Mouse (Mus musculus) lung, embryonic 15.5 days (tissue): ENCODE measurements at regions not wholly inside any gene's neighbourhood (a gene's known extent, or its start where the extent isn't known, plus 50 kb on each side); places are given as distances from the start of the nearest gene placed in this dataset.
A peak's percentile ranks its signal among the peaks of the same experiment; 100 is the strongest.

ENCODE experiments used
- ATAC-seq: fragments of 200-750 bp; cut with Nextera tagmentation; 2 replicates; pipeline ENCODE4 v1.8.0; 2017; ENCODE audit warnings: moderate number of reproducible peaks, borderline replicate concordance; ENCODE audit not compliant: low FRiP score, low TSS enrichment; ENCODE audit errors: extremely low read depth
- H3K27ac ChIP-seq: fragments of 300-500 bp; sonication (generic); 2 replicates; pipeline ENCODE4 v1.5.1; 2015; ENCODE audit warnings: moderate library complexity, mild to moderate bottlenecking, inconsistent platforms
- H3K27me3 ChIP-seq: fragments of 300-500 bp; sonication (generic); 2 replicates; pipeline ENCODE4 v1.6.1; 2015; ENCODE audit warnings: inconsistent platforms
- H3K36me3 ChIP-seq: fragments of 300-500 bp; sonication (generic); 2 replicates; pipeline ENCODE4 v1.6.1; 2015; ENCODE audit warnings: inconsistent platforms
- H3K4me1 ChIP-seq: fragments of 300-500 bp; sonication (generic); 2 replicates; pipeline ENCODE4 v1.6.1; 2015; ENCODE audit warnings: inconsistent platforms
- H3K4me2 ChIP-seq: fragments of 300-500 bp; sonication (generic); 2 replicates; pipeline ENCODE4 v1.6.1; 2015; ENCODE audit warnings: inconsistent platforms, mild to moderate bottlenecking, moderate library complexity
- H3K4me3 ChIP-seq: fragments of 300-500 bp; sonication (generic); 2 replicates; pipeline ENCODE4 v1.5.1; 2015; ENCODE audit warnings: mild to moderate bottlenecking, inconsistent platforms
- H3K9ac ChIP-seq: fragments of 300-500 bp; sonication (generic); 2 replicates; pipeline ENCODE4 v1.6.1; 2015; ENCODE audit warnings: inconsistent platforms
- H3K9me3 ChIP-seq: fragments of 300-500 bp; sonication (generic); 2 replicates; pipeline ENCODE4 v1.6.1; 2016; ENCODE audit warnings: inconsistent platforms
- WGBS: fragments of 180-500 bp; shearing (Covaris S2); methylation state at CpG from one replicate; pipeline ENCODE4 v1.1.7; 2015; 5-methylcytosine and 5-hydroxymethylcytosine counted together

- Histone ChIP-seq H3K27me3 (peaks cover 2% of the 10 kb centered on the region; the same call in 1 of the 2 replicates), H3K4me2 (no peak overlapping the region), H3K27ac (no peak overlapping the region), H3K9me3 (no peaks in the 10 kb centered on the region), H3K4me1 (peaks cover 4% of the 10 kb centered on the region; the same call in 1 of the 2 replicates), H3K36me3 (no peaks in the 10 kb centered on the region), H3K4me3 (no peak overlapping the region), H3K9ac (no peak overlapping the region)
- ATAC-seq: no peak
- WGBS: 69% methylated on average over 6 of the region's 6 CpGs
Measured at GRCm38 (mm10) chr1:57201274-57201673, 176.1 kb upstream of the 1700066M21Rik start.

- no peak overlapping the region for H3K27ac ChIP-seq
- peaks cover 6% of the 10 kb centered on the region; the same call in 1 of the 2 replicates for H3K27me3 ChIP-seq
- no peak overlapping the region for H3K4me3 ChIP-seq
- no peak overlapping the region for H3K9ac ChIP-seq
- no peaks in the 10 kb centered on the region for H3K9me3 ChIP-seq
- ATAC-seq: no peak
- H3K4me1 ChIP-seq: peaks cover 4% of the 10 kb centered on the region; the same call in 1 of the 2 replicates
- 47% methylated on average over 3 of the region's 3 CpGs for WGBS
- H3K4me2 ChIP-seq: no peak overlapping the region
- H3K36me3 ChIP-seq: no peaks in the 10 kb centered on the region
Measured at GRCm38 (mm10) chr1:57204331-57204730, 173.1 kb upstream of the 1700066M21Rik start.

GRCm38 (mm10) chr1:57205198-57205987, 172.0 kb upstream of the 1700066M21Rik start:
- Histone ChIP-seq H3K9me3 (no peaks in the 10 kb centered on the region), H3K4me3 (no peak overlapping the region), H3K27ac (no peak overlapping the region), H3K4me2 (peak overlapping the region; percentile 38), H3K36me3 (no peaks in the 10 kb centered on the region), H3K9ac (no peak overlapping the region), H3K4me1 (peaks cover 4% of the 10 kb centered on the region; the same call in 1 of the 2 replicates), H3K27me3 (peaks cover 6% of the 10 kb centered on the region; the same call in 1 of the 2 replicates)
- no peak for ATAC-seq
- 8% methylated on average over 9 of the region's 9 CpGs for WGBS

GRCm38 (mm10) chr1:57206496-57206895, 170.9 kb upstream of the 1700066M21Rik start:
- Histone ChIP-seq H3K9ac (no peak overlapping the region), H3K27ac (no peak overlapping the region), H3K9me3 (no peaks in the 10 kb centered on the region), H3K4me2 (no peak overlapping the region), H3K4me1 (peaks cover 4% of the 10 kb centered on the region; the same call in 1 of the 2 replicates), H3K27me3 (peaks cover 6% of the 10 kb centered on the region; the same call in 1 of the 2 replicates), H3K4me3 (no peak overlapping the region), H3K36me3 (no peaks in the 10 kb centered on the region)
- 56% methylated on average over 3 of the region's 3 CpGs for WGBS
- ATAC-seq: no peak

GRCm38 (mm10) chr1:57206944-57207343, 170.5 kb upstream of the 1700066M21Rik start:
- no peaks in the 10 kb centered on the region for H3K36me3 ChIP-seq
- no peak overlapping the region for H3K4me3 ChIP-seq
- H3K9ac ChIP-seq: no peak overlapping the region
- peaks cover 4% of the 10 kb centered on the region; the same call in 1 of the 2 replicates for H3K4me1 ChIP-seq
- no peak for ATAC-seq
- no peak overlapping the region for H3K4me2 ChIP-seq
- H3K27ac ChIP-seq: no peak overlapping the region
- no peaks in the 10 kb centered on the region for H3K9me3 ChIP-seq
- peaks cover 6% of the 10 kb centered on the region; the same call in 1 of the 2 replicates for H3K27me3 ChIP-seq
- WGBS: 0% methylated on average over 1 of the region's 1 CpGs

- H3K27ac ChIP-seq: no peak overlapping the region
- no peak overlapping the region for H3K4me2 ChIP-seq
- H3K9ac ChIP-seq: no peak overlapping the region
- H3K9me3 ChIP-seq: no peaks in the 10 kb centered on the region
- peaks cover 4% of the 10 kb centered on the region; the same call in 1 of the 2 replicates for H3K4me1 ChIP-seq
- H3K36me3 ChIP-seq: no peaks in the 10 kb centered on the region
- no peak for ATAC-seq
- WGBS: 59% methylated on average over 9 of the region's 9 CpGs
- H3K27me3 ChIP-seq: peaks cover 6% of the 10 kb centered on the region; the same call in 1 of the 2 replicates
- no peak overlapping the region for H3K4me3 ChIP-seq
Measured at GRCm38 (mm10) chr1:57208415-57208814, 169.0 kb upstream of the 1700066M21Rik start.

GRCm38 (mm10) chr1:57209281-57209680, 168.1 kb upstream of the 1700066M21Rik start:
- Histone ChIP-seq H3K27ac (no peak overlapping the region), H3K9me3 (no peaks in the 10 kb centered on the region), H3K9ac (no peak overlapping the region), H3K4me3 (no peak overlapping the region), H3K4me1 (peaks cover 4% of the 10 kb centered on the region; the same call in 1 of the 2 replicates), H3K27me3 (peaks cover 6% of the 10 kb centered on the region; the same call in 1 of the 2 replicates), H3K4me2 (no peak overlapping the region), H3K36me3 (no peaks in the 10 kb centered on the region)
- ATAC-seq: no peak
- 46% methylated on average over 2 of the region's 2 CpGs for WGBS

GRCm38 (mm10) chr1:57211046-57211445, 166.4 kb upstream of the 1700066M21Rik start:
- ATAC-seq: no peak

GRCm38 (mm10) chr1:57213428-57213874, 164.0 kb upstream of the 1700066M21Rik start:
- peak; percentile 81 for ATAC-seq
- Histone ChIP-seq H3K9me3 (no peaks in the 10 kb centered on the region), H3K27me3 (no peaks in the 10 kb centered on the region), H3K4me1 (no peaks in the 10 kb centered on the region), H3K27ac (no peak overlapping the region), H3K4me3 (no peak overlapping the region), H3K4me2 (peak overlapping the region; percentile 32), H3K36me3 (no peaks in the 10 kb centered on the region), H3K9ac (no peak overlapping the region)
- WGBS: 32% methylated on average over 16 of the region's 16 CpGs

More at GRCm38 (mm10) chr1:57211046-57211445, 166.4 kb upstream of the 1700066M21Rik start:
- Histone ChIP-seq H3K27me3 (peaks cover 6% of the 10 kb centered on the region; the same call in 1 of the 2 replicates), H3K27ac (no peak overlapping the region), H3K36me3 (no peaks in the 10 kb centered on the region), H3K9ac (no peak overlapping the region), H3K4me2 (no peak overlapping the region), H3K4me1 (no peaks in the 10 kb centered on the region), H3K4me3 (no peak overlapping the region), H3K9me3 (no peaks in the 10 kb centered on the region)
- 57% methylated on average over 2 of the region's 2 CpGs for WGBS

- H3K9ac ChIP-seq: no peak overlapping the region
- 51% methylated on average over 2 of the region's 2 CpGs for WGBS
Measured at GRCm38 (mm10) chr1:57214266-57214665, 163.2 kb upstream of the 1700066M21Rik start.

GRCm38 (mm10) chr1:57217656-57218055, 159.8 kb upstream of the 1700066M21Rik start:
- H3K9me3 ChIP-seq: no peaks in the 10 kb centered on the region
- H3K27ac ChIP-seq: no peak overlapping the region
- no peaks in the 10 kb centered on the region for H3K36me3 ChIP-seq
- H3K27me3 ChIP-seq: no peaks in the 10 kb centered on the region
- H3K4me3 ChIP-seq: no peak overlapping the region
- H3K9ac ChIP-seq: no peak overlapping the region
- 75% methylated on average over 8 of the region's 8 CpGs for WGBS
- no peak for ATAC-seq
- no peaks in the 10 kb centered on the region for H3K4me1 ChIP-seq
- no peak overlapping the region for H3K4me2 ChIP-seq

More at GRCm38 (mm10) chr1:57214266-57214665, 163.2 kb upstream of the 1700066M21Rik start:
- Histone ChIP-seq H3K4me3 (no peak overlapping the region), H3K36me3 (no peaks in the 10 kb centered on the region), H3K27me3 (no peaks in the 10 kb centered on the region), H3K4me2 (no peak overlapping the region), H3K27ac (no peak overlapping the region), H3K4me1 (no peaks in the 10 kb centered on the region), H3K9me3 (no peaks in the 10 kb centered on the region)
- no peak for ATAC-seq

GRCm38 (mm10) chr1:57218127-57218526, 159.3 kb upstream of the 1700066M21Rik start:
- H3K27ac ChIP-seq: no peak overlapping the region
- no peaks in the 10 kb centered on the region for H3K36me3 ChIP-seq
- no peak for ATAC-seq
- H3K9me3 ChIP-seq: no peaks in the 10 kb centered on the region
- 72% methylated on average over 2 of the region's 2 CpGs for WGBS
- no peak overlapping the region for H3K4me2 ChIP-seq
- H3K27me3 ChIP-seq: no peaks in the 10 kb centered on the region
- H3K9ac ChIP-seq: no peak overlapping the region
- H3K4me1 ChIP-seq: no peaks in the 10 kb centered on the region
- H3K4me3 ChIP-seq: no peak overlapping the region
